Mouse (Mus musculus) forebrain, embryonic 13.5 days (tissue): ENCODE measurements around the gene Alyref. TPM values are rescaled to one million over a fixed set of nuclear protein-coding genes. Genes with fewer than 3 reads are reported as not detected.

ENCODE experiments used
- ATAC-seq: fragments of 200-750 bp; cut with Nextera tagmentation; 2 replicates; pipeline ENCODE4 v1.8.0; 2017
- H3K27ac ChIP-seq: fragments of 300-500 bp; sonication (generic); 2 replicates; pipeline ENCODE4 v1.5.1; 2015; ENCODE audit warnings: inconsistent platforms, mild to moderate bottlenecking, moderate library complexity
- H3K27me3 ChIP-seq: fragments of 300-500 bp; sonication (generic); 2 replicates; pipeline ENCODE4 v1.6.1; 2015; ENCODE audit warnings: mild to moderate bottlenecking, inconsistent platforms
- H3K36me3 ChIP-seq: fragments of 300-500 bp; sonication (generic); 2 replicates; pipeline ENCODE4 v1.6.1; 2015; ENCODE audit warnings: mild to moderate bottlenecking, inconsistent platforms; ENCODE audit not compliant: poor library complexity, severe bottlenecking
- H3K4me1 ChIP-seq: fragments of 300-500 bp; sonication (generic); 2 replicates; pipeline ENCODE4 v1.6.1; 2015; ENCODE audit warnings: inconsistent platforms
- H3K4me2 ChIP-seq: fragments of 300-500 bp; sonication (generic); 2 replicates; pipeline ENCODE4 v1.6.1; 2015; ENCODE audit warnings: inconsistent platforms, mild to moderate bottlenecking, moderate library complexity
- H3K4me3 ChIP-seq: fragments of 300-500 bp; sonication (generic); 2 replicates; pipeline ENCODE4 v1.5.1; 2015; ENCODE audit warnings: mild to moderate bottlenecking, inconsistent platforms
- H3K9ac ChIP-seq: fragments of 300-500 bp; sonication (generic); 2 replicates; pipeline ENCODE4 v1.6.1; 2015; ENCODE audit warnings: mild to moderate bottlenecking, inconsistent platforms
- H3K9me3 ChIP-seq: fragments of 300-500 bp; sonication (generic); replicated peaks from 2 replicates; pipeline ENCODE4 v1.6.1; 2016; ENCODE audit warnings: inconsistent platforms
- WGBS: fragments of 180-500 bp; shearing (Covaris S2); methylation state at CpG from one replicate; pipeline ENCODE4 v1.1.7; 2015; 5-methylcytosine and 5-hydroxymethylcytosine counted together
- polyA plus RNA-seq: library from polyadenylated mRNA; unstranded; fragments of >200 nt; fragmentation: Nextera tagmentation; extraction: Ambion mirVana; gene quantifications from 2 replicates; pipeline ENCODE4 v1.2.1, GENCODE M21; 2015

The Alyref gene
- polyA plus RNA-seq, 1 experiment from 2014 or later, result 488 TPM

DNA sequence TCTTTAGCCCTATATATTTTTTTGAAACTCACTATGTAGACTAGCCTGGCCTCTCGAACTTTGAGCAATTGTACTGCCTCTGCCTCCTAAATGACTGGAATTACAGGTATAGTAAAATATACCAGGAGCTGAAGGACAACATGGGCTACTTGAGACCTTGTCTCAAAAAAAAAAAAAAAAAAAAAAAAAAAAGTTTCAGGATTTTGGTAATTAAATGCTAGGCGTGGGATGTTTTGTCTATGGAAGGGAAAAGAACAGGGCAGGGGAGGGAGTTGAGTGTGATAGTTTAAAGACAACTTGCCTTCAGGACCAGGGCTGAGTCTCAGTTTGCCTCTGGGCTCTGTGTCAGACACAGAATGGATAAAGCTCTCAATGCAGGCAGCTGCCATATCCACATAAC lies 23.1 kb downstream of the Alyref start:
- peaks cover 46% of the 10 kb centered on the region for H3K36me3 ChIP-seq
- H3K4me2 ChIP-seq, result no peak overlapping the region
- no peak for ATAC-seq
- no peak overlapping the region for H3K27ac ChIP-seq
- no peaks in the 10 kb centered on the region for H3K27me3 ChIP-seq
- H3K4me1 ChIP-seq, result peaks cover 38% of the 10 kb centered on the region
- 67% methylated on average over 2 of the region's 2 CpGs for WGBS
- no peaks in the 10 kb centered on the region for H3K9me3 ChIP-seq
- no peak overlapping the region for H3K4me3 ChIP-seq
- no peak overlapping the region for H3K9ac ChIP-seq

DNA sequence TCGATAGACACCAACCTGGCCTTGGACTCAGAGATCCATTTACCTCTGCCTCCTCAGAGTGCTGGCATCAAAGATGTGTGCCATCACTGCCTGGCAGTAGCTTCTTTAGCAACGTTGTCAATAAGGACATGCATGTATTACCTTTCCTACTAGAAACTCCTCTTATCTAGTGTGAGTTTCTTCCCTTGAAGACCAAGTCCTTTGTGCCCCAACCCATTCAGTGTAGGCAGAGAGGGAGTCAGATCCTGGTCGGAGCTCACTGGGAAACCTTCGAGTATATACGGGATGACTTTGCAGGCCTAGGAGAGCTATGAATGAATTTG lies 23.9 kb downstream of the Alyref start:
- H3K4me3 ChIP-seq, result peak overlapping the region; percentile 80
- 44% methylated on average over 5 of the region's 5 CpGs for WGBS

DNA sequence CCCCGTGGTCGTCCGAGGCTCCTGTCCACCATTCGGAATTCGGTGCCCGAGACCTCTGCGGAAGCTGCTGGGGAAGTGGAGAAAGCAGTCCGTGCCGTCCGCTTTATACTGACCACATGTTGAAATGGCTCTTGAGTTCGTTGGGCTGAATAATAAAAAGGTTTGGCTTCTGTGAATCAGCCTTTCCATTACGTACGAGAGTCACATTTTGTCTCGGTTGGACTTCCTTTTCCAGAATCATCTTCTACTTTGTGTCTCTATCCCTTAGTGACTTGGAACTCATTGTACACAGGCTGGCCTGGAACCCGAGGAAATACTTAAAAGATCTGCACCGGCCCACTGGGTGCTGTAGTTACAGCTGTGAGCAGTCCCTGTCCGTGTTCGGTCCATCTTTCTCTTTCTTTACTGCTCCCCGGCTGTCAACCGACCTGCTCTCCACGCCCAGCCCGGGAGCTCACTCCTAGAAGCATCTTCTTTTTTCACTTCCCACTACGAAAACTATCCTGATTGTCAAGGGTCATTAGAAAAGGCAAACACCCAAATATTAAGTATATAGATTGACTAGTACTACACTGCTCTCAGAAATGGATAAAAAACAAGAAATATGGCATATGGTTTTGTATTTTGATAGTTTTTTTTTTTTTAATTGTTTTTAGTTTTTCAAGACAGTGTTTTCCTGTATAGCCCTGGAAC lies 24.4 kb downstream of the Alyref start:
- peak overlapping the region; percentile 80 for H3K4me3 ChIP-seq
- H3K27ac ChIP-seq, result peak overlapping the region; percentile 86
- peak overlapping the region; percentile 83 for H3K9ac ChIP-seq
- H3K36me3 ChIP-seq, result peaks cover 45% of the 10 kb centered on the region
- H3K4me2 ChIP-seq, result peak overlapping the region; percentile 87
- under 1% methylated on average over 23 of the region's 23 CpGs for WGBS
- no peak for ATAC-seq
- H3K9me3 ChIP-seq, result no peaks in the 10 kb centered on the region
- no peaks in the 10 kb centered on the region for H3K27me3 ChIP-seq
- H3K4me1 ChIP-seq, result peaks cover 24% of the 10 kb centered on the region

More for the DNA sequence above, 23.9 kb downstream of the Alyref start:
- H3K4me2 ChIP-seq, result peak overlapping the region; percentile 87
- peak overlapping the region; percentile 83 for H3K9ac ChIP-seq
- H3K4me1 ChIP-seq, result peaks cover 29% of the 10 kb centered on the region
- no peak overlapping the region for H3K27ac ChIP-seq
- H3K27me3 ChIP-seq, result no peaks in the 10 kb centered on the region
- no peak for ATAC-seq
- no peaks in the 10 kb centered on the region for H3K9me3 ChIP-seq
- H3K36me3 ChIP-seq, result peaks cover 46% of the 10 kb centered on the region

DNA sequence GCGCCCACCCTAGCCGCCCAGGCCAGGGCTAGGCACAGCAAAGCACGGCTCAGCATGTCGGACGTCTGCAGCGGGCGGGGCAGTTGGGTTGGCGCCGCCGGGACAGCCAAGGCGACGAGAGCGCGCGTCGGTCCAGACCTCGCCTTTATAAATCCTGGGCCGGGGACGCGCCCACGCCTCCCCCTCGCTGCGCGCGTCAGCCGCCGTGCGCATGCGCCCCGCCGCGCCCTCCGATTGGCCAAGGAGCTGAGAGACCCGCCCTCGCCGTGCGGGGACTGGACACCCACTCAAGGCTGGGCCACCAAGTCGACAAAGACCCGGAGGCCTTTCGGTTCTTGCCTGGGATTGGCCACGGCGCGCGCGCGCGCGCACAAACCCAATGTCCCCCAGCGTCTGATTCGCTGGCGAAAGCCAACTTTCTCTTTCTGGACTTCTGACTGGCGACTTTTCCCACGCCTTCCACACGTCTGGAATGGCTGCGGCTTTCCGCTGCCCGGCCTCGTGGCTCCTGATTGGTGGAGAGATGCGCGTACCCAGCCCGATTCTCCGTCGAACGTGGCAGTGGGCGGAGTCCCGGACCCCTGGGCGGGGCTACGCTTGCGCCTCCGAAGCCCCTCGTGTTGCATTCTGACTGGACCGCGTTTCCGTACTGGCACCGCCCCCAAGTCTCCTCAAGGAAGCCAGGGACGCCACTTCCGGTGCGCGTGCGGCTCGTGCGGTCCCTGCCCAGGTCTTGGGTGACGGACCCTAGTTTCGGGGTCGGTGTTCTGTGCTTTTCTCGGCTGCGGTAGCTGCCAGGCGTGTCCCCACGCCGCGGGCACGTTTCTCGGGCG lies 25.2 kb downstream of the Alyref start, which contains the start of gene P4hb:
P4hb (minus strand) TSS at position 502 of the 833 bp plus-strand sequence.
- Histone ChIP-seq H3K36me3 (peaks cover 45% of the 10 kb centered on the region), H3K27me3 (no peaks in the 10 kb centered on the region), H3K9ac (peak within 1 kb of the TSS; percentile 84), H3K4me3 (peak within 1 kb of the TSS; percentile 80), H3K4me2 (peak within 1 kb of the TSS; percentile 87), H3K9me3 (no peaks in the 10 kb centered on the region), H3K4me1 (peaks cover 23% of the 10 kb centered on the region), H3K27ac (peak within 1 kb of the TSS; percentile 86)
- ATAC-seq, result peak; percentile 96
- WGBS, result under 1% methylated on average over 94 of the region's 94 CpGs

DNA sequence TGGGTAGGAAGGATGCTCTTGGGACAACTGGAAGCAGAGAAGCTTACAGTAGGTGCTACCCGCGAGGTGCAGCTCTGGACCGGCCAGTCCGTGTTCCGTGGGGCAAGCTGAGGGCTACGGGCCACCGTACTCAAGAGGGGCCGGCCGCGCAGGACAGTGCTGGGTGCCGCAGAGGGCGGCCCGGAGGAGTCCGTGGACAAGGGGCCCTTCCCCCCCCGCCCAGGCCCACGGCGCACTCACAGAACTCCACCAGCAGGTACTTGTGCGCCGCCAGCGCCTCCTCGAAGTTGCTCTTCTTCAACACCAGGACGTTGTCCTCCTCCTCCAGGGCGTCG lies 25.8 kb downstream of the Alyref start:
- no peaks in the 10 kb centered on the region for H3K9me3 ChIP-seq
- peak overlapping the region; percentile 80 for H3K4me3 ChIP-seq
- peak; percentile 17 for ATAC-seq
- H3K4me2 ChIP-seq, result peak overlapping the region; percentile 87
- no peaks in the 10 kb centered on the region for H3K27me3 ChIP-seq
- H3K36me3 ChIP-seq, result peaks cover 45% of the 10 kb centered on the region
- H3K27ac ChIP-seq, result peak overlapping the region; percentile 86
- peak overlapping the region; percentile 84 for H3K9ac ChIP-seq
- WGBS, result 0% methylated on average over 20 of the region's 24 CpGs
- peaks cover 23% of the 10 kb centered on the region for H3K4me1 ChIP-seq

DNA sequence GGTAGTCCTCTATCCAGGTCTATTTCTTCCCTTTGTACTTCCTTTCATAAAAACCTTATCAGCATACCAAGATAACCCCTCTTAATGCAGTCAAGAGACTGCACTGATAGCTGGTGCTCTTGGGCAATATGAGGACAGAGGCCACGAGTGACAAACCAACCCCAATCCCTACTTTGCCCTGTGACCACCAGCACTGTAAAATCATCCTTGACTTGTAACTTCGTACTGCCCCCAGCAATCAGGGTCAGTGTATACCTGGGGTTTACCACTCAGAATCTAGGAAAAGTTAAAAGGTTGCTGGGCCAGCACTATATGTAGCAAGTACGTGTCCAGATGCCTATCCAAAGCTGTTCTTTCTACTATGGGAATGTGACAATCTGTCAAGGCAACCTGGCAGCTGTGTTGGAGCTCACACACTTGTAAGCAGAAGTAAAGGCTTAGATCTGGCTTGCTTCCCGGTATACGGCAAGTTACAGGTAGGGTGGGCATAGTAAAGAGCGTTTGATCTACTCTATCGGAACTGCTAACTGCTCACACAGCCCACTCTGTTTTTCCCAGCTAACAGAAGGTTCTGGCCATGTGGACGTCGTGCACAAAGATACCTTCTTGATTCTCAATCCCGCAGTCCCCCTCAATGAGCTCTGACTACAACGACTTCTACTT lies 26.3 kb downstream of the Alyref start:
- no peaks in the 10 kb centered on the region for H3K9me3 ChIP-seq
- H3K4me2 ChIP-seq, result peak overlapping the region; percentile 87
- 15% methylated on average over 11 of the region's 11 CpGs for WGBS
- H3K36me3 ChIP-seq, result peaks cover 45% of the 10 kb centered on the region
- no peak for ATAC-seq
- H3K4me3 ChIP-seq, result peak overlapping the region; percentile 80
- H3K27ac ChIP-seq, result peak overlapping the region; percentile 86
- no peaks in the 10 kb centered on the region for H3K27me3 ChIP-seq
- H3K4me1 ChIP-seq, result peaks cover 23% of the 10 kb centered on the region
- peak overlapping the region; percentile 84 for H3K9ac ChIP-seq

GRCm38 (mm10) chr11:120571122-120571521 lies 27.0 kb downstream of the Alyref start:
- H3K9ac ChIP-seq, result peak overlapping the region; percentile 84
- ATAC-seq, result no peak
- peak overlapping the region; percentile 80 for H3K4me3 ChIP-seq
- H3K27me3 ChIP-seq, result no peaks in the 10 kb centered on the region
- WGBS, result 94% methylated on average over 3 of the region's 3 CpGs
- H3K9me3 ChIP-seq, result no peaks in the 10 kb centered on the region
- peak overlapping the region; percentile 87 for H3K4me2 ChIP-seq
- H3K4me1 ChIP-seq, result peaks cover 23% of the 10 kb centered on the region
- no peak overlapping the region for H3K27ac ChIP-seq
- peaks cover 52% of the 10 kb centered on the region for H3K36me3 ChIP-seq

GRCm38 (mm10) chr11:120568324-120568723 lies 29.8 kb downstream of the Alyref start:
- H3K9ac ChIP-seq, result peak overlapping the region; percentile 21; the same call in 1 of the 2 replicates
- H3K27ac ChIP-seq, result no peak overlapping the region
- WGBS, result 92% methylated on average over 6 of the region's 6 CpGs

DNA sequence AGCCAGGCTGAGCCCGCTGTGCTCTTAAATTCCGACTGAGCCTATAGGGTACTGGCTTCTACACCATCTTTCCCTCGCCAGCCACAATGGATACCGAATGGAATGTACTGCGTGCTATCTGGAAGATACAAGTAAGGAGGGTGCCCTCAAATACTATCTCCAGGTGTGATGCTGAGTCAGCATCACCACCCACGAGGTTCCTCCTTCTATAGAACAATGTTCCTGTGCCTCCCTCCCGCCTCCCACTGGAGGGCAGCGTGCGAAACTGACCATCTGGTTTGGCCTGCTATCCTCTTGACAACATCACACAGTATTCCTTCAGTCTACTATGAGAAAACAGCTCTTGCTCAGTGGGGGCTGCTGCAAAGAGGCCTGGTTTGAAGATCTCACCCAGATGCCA lies 33.1 kb downstream of the Alyref start:
- no peak overlapping the region for H3K4me2 ChIP-seq
- H3K36me3 ChIP-seq, result peaks cover 98% of the 10 kb centered on the region
- H3K9ac ChIP-seq, result peak overlapping the region; percentile 4; the same call in 1 of the 2 replicates
- WGBS, result 89% methylated on average over 9 of the region's 9 CpGs
- no peak overlapping the region for H3K4me3 ChIP-seq
- H3K9me3 ChIP-seq, result no peaks in the 10 kb centered on the region
- H3K27me3 ChIP-seq, result no peaks in the 10 kb centered on the region
- ATAC-seq, result no peak
- H3K4me1 ChIP-seq, result no peaks in the 10 kb centered on the region
- no peak overlapping the region for H3K27ac ChIP-seq

More at GRCm38 (mm10) chr11:120568324-120568723, 29.8 kb downstream of the Alyref start:
- Histone ChIP-seq H3K27me3 (no peaks in the 10 kb centered on the region), H3K4me3 (no peak overlapping the region), H3K4me2 (no peak overlapping the region), H3K36me3 (peaks cover 80% of the 10 kb centered on the region), H3K9me3 (no peaks in the 10 kb centered on the region), H3K4me1 (peaks cover 14% of the 10 kb centered on the region)
- no peak for ATAC-seq

DNA sequence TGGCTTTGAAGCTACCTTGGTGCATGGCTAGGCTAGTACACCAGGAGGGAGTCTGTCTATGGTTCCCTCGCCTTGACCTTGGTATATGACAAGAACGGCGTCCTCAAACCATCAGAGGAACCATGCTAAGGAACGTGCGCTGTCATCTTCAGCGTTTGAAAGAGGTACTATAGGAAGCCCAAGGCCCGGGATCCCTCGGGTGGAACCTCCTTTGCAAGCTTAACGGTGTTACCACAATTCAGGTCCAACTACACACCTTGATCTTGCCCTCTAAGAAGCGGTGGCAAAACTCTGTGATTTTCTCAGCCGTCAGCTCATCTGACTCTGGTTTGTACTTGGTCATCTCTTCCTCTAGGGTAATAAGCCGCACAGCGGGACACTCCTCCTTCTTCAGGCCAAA lies 35.2 kb downstream of the Alyref start:
- H3K4me2 ChIP-seq, result no peak overlapping the region
- H3K4me3 ChIP-seq, result no peak overlapping the region
- no peak overlapping the region for H3K27ac ChIP-seq
- ATAC-seq, result no peak
- peaks cover 1% of the 10 kb centered on the region; the same call in 1 of the 2 replicates for H3K9me3 ChIP-seq
- no peak overlapping the region for H3K9ac ChIP-seq
- H3K27me3 ChIP-seq, result no peaks in the 10 kb centered on the region
- H3K4me1 ChIP-seq, result no peaks in the 10 kb centered on the region
- peaks cover 94% of the 10 kb centered on the region for H3K36me3 ChIP-seq
- 96% methylated on average over 13 of the region's 13 CpGs for WGBS

DNA sequence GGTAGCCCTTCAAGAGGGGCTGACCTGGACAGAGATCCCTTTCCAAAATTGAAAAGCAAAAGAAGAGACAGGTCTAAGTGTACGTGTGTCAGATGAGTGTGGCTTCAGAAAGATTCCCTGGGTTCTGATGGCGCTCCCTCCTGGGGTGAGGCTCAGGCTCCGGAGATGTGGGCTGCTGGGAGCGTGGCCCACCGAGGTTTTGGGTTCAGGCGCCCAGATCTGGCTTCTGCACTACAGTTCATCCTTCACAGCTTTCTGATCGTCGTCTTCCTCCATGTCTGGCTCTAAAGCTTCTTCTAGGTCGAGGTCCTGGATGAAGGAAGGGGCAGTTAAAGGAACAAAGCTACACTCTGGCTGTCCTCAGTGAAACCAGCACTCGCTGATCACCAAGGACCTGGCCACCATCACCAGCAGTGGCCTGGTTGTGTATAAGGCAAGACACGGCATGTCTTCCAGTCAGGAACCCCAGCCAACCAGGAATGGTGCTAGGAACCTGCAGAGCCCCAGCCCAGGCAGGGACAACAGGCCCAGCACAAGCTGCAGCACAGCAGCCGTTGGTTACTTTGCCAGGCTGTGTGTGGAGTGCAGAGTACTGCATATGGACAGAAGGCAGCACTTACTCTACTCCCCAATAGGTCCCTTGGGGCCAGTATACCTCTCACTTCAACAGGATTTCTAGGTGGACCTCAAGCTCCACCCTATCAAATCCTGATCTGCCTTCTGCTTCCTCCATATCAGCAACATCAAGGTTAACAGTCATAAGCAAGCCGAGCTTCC lies 37.0 kb downstream of the Alyref start:
- peaks cover 76% of the 10 kb centered on the region for H3K36me3 ChIP-seq
- no peak overlapping the region for H3K27ac ChIP-seq
- H3K9ac ChIP-seq, result no peak overlapping the region
- no peaks in the 10 kb centered on the region for H3K27me3 ChIP-seq
- WGBS, result 92% methylated on average over 13 of the region's 13 CpGs
- H3K4me2 ChIP-seq, result no peak overlapping the region
- H3K4me1 ChIP-seq, result no peaks in the 10 kb centered on the region
- ATAC-seq, result no peak
- H3K4me3 ChIP-seq, result no peak overlapping the region
- H3K9me3 ChIP-seq, result peaks cover 11% of the 10 kb centered on the region
